Mouse (Mus musculus) heart, postnatal 0 days (tissue): ENCODE results near the gene Fbln1. TPM values are rescaled to one million over a fixed set of nuclear protein-coding genes. Genes with fewer than 3 reads are reported as not detected.

Experiments
- ATAC-seq: fragments of 200-750 bp; cut with Nextera tagmentation; 2 replicates; pipeline ENCODE4 v1.8.0; 2017; ENCODE audit warnings: low read depth, moderate number of reproducible peaks, moderate library complexity; ENCODE audit not compliant: insufficient read depth
- DNase-seq: peaks from one replicate; pipeline ENCODE4 v3.0.0-alpha.2; 2016; ENCODE audit warnings: low spot score
- H3K27ac ChIP-seq: fragments of 300-500 bp; sonication (generic); 2 replicates; pipeline ENCODE4 v1.5.1; 2014; ENCODE audit warnings: low read depth, mild to moderate bottlenecking
- H3K27me3 ChIP-seq: fragments of 300-500 bp; sonication (generic); 2 replicates; pipeline ENCODE4 v1.6.1; 2014; ENCODE audit warnings: low read length, mixed read lengths; ENCODE audit not compliant: control insufficient read depth, insufficient read depth
- H3K36me3 ChIP-seq: fragments of 300-500 bp; sonication (generic); replicated peaks from 2 replicates; pipeline ENCODE4 v1.6.1; 2014; ENCODE audit warnings: low read length, mixed read lengths; ENCODE audit not compliant: control insufficient read depth, insufficient read depth
- H3K4me1 ChIP-seq: fragments of 300-500 bp; sonication (generic); 2 replicates; pipeline ENCODE4 v1.6.1; 2014; ENCODE audit warnings: antibody characterized with exemption; ENCODE audit not compliant: control insufficient read depth, insufficient read depth
- H3K4me2 ChIP-seq: fragments of 300-500 bp; sonication (generic); 2 replicates; pipeline ENCODE4 v1.6.1; 2014; ENCODE audit warnings: low read depth, mild to moderate bottlenecking, low read length, moderate library complexity
- H3K4me3 ChIP-seq: fragments of 300-500 bp; sonication (generic); 2 replicates; pipeline ENCODE4 v1.5.1; 2014; ENCODE audit warnings: low read depth, low read length
- H3K9ac ChIP-seq: fragments of 300-500 bp; sonication (generic); replicated peaks from 2 replicates; pipeline ENCODE4 v1.6.1; 2014; ENCODE audit warnings: low read depth, low read length, mixed read lengths
- H3K9me3 ChIP-seq: fragments of 300-500 bp; sonication (generic); replicated peaks from 2 replicates; pipeline ENCODE4 v1.6.1; 2016; ENCODE audit warnings: low read length; ENCODE audit not compliant: control insufficient read depth
- CTCF ChIP-seq: IDR thresholded peaks from 2 replicates; pipeline ENCODE4 v1.5.1; 2016; ENCODE audit warnings: antibody characterized with exemption, control low read depth, low read depth
- EP300 ChIP-seq: IDR thresholded peaks from 2 replicates; pipeline ENCODE4 v1.6.1; 2016; ENCODE audit warnings: antibody characterized with exemption, low read depth
- WGBS: fragments of 180-500 bp; shearing (Covaris S2); extraction: QIAGEN DNeasy Blood & Tissue Kit; methylation state at CpG from one replicate; pipeline ENCODE4 v1.1.7; 2014; 5-methylcytosine and 5-hydroxymethylcytosine counted together
- polyA plus RNA-seq: library from polyadenylated mRNA; unstranded; fragments of >200 nt; fragmentation: Nextera tagmentation; extraction: Ambion mirVana; gene quantifications from 2 replicates; pipeline ENCODE4 v1.2.1, GENCODE M21; 2015
- total RNA-seq: library from RNA; depleted of rRNA; stranded (reverse); fragments of >200 nt; gene quantifications from 2 replicates; pipeline ENCODE4 v1.2.3, GENCODE M21; 2014; ENCODE audit warnings: low replicate concordance; rRNA removed

The Fbln1 gene
- total and polyA plus RNA-seq, 2 experiments from 2014 or later: 52.9 to 85.9 TPM

DNA sequence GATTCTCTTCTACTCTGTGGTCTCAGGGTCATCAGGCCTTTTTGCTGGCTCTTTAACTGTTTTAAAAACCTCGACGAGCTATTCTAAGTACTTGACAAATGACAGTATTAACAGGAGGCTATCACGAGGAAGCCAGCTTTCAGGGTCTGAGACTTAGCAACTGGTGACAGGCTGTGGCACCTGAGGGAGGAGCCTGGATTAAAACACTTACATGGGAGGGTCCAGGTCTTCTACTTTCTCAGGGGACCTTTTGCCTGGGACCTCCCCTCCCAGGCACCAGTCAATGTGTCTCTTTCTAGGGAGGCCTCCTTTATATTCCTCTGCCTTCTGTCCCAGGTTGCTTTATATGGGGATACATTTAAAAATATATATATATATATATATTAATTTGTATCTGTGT, 128.5 kb downstream of the Fbln1 start:
- no peak overlapping the region for H3K27ac ChIP-seq
- no peak overlapping the region for H3K4me3 ChIP-seq
- peaks cover 10% of the 10 kb centered on the region for H3K4me1 ChIP-seq
- DNase-seq (no peak), ATAC-seq (no peak)
- WGBS: 46% methylated on average over 3 of the region's 3 CpGs
- no peak overlapping the region for H3K9ac ChIP-seq
- TF ChIP-seq EP300 (no peak), CTCF (no peak)
- no peak overlapping the region for H3K4me2 ChIP-seq
- no peaks in the 10 kb centered on the region for H3K36me3 ChIP-seq
- H3K27me3 ChIP-seq: no peaks in the 10 kb centered on the region
- H3K9me3 ChIP-seq: no peaks in the 10 kb centered on the region

DNA sequence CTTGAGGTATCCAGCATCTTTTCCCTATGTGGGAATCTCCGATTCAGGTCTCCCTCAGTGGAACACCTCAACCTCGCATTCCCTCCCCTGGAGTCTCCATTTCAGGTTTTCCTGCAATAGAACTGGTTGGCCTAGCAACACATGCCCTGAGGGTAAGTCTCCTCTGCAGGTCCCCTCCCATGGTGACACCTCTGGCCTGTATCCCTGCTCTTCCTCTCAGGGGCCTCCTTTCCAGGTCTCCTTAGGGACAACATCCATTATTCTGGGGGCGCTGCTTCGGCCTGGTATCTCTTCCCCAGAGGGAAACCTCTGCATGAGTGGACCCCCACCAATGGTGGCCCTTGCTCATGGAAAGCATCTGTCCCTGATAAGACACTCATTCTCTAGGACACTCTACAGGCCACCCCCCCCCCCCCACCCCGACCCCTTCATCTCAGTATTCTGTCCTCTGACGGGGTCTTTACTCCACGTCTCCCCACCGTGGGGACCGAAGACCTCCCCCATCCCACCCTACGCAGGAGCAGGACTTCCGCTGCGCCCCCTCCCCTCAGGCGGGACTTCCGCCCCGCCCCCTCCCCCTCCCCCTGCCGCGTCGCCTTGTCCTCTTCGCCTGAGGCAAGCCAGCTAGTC, 130.0 kb downstream of the Fbln1 start, which contains the start of gene Atxn10:
TSS of gene Atxn10 (plus strand) at position 575 of the 630 bp plus-strand sequence.
- Histone ChIP-seq H3K4me1 (peaks cover 10% of the 10 kb centered on the region), H3K36me3 (no peaks in the 10 kb centered on the region), H3K9me3 (no peaks in the 10 kb centered on the region), H3K9ac (peak within 1 kb of the TSS; percentile 76), H3K4me3 (peak within 1 kb of the TSS; percentile 77), H3K4me2 (peak within 1 kb of the TSS; percentile 76), H3K27me3 (no peaks in the 10 kb centered on the region), H3K27ac (peak within 1 kb of the TSS; percentile 89)
- DNase-seq (no peak), ATAC-seq (peak; percentile 12; the same call in 1 of the 2 replicates)
- 12% methylated on average over 16 of the region's 19 CpGs for WGBS
- no peak for TF ChIP-seq EP300
- no peak for TF ChIP-seq CTCF

Other genes starting within 250 kb of the Fbln1 start
- 18.7 and 27.3 TPM in 2 replicates for gene 5031439G07Rik, start 217.4 kb upstream of the Fbln1 start, total RNA-seq
- gene 5031439G07Rik, start 217.4 kb upstream of the Fbln1 start, polyA plus RNA-seq: 2.2 TPM in 2 replicates
- gene Upk3a, start 188.8 kb upstream of the Fbln1 start, total RNA-seq: 0.27 and 125 TPM in 2 replicates
- 0.11 TPM in 1 of 2 replicates, not detected in the other for gene Upk3a, start 188.8 kb upstream of the Fbln1 start, polyA plus RNA-seq
- 9.9 and 11.1 TPM in 2 replicates for gene Fam118a, start 177.0 kb upstream of the Fbln1 start, total RNA-seq
- gene Fam118a, start 177.0 kb upstream of the Fbln1 start, polyA plus RNA-seq: 10.5 and 11.5 TPM in 2 replicates
- gene Smc1b, start 74.0 kb upstream of the Fbln1 start, total RNA-seq: not detected in 2 replicates
- 0.04 and 0.15 TPM in 2 replicates for gene Smc1b, start 74.0 kb upstream of the Fbln1 start, polyA plus RNA-seq
- not detected in 2 replicates for gene Ribc2, start 73.9 kb upstream of the Fbln1 start, total RNA-seq
- gene Ribc2, start 73.9 kb upstream of the Fbln1 start, polyA plus RNA-seq: 0.11 and 0.14 TPM in 2 replicates
- 121 and 140 TPM in 2 replicates for gene Atxn10, start 130.3 kb downstream of the Fbln1 start, total RNA-seq
- gene Atxn10, start 130.3 kb downstream of the Fbln1 start, polyA plus RNA-seq: 140 and 141 TPM in 2 replicates